Mouse (Mus musculus) kidney, postnatal 0 days (tissue): ENCODE measurements around the gene Armh1. TPM values are rescaled to one million over a fixed set of nuclear protein-coding genes. Genes with fewer than 3 reads are reported as not detected.

Source experiments
- ATAC-seq: fragments of 200-750 bp; cut with Nextera tagmentation; replicated peaks from 2 replicates; pipeline ENCODE4 v1.8.0; 2017; ENCODE audit warnings: low read depth, moderate number of reproducible peaks, moderate TSS enrichment, moderate library complexity; ENCODE audit not compliant: low FRiP score
- DNase-seq: peaks from one replicate; pipeline ENCODE4 v3.0.0-alpha.2; 2016; ENCODE audit warnings: low spot score
- H3K27ac ChIP-seq: fragments of 300-500 bp; sonication (generic); 2 replicates; pipeline ENCODE4 v1.5.1; 2014; ENCODE audit warnings: mild to moderate bottlenecking
- H3K27me3 ChIP-seq: fragments of 300-500 bp; sonication (generic); 2 replicates; pipeline ENCODE4 v1.6.1; 2014; ENCODE audit warnings: low read length, mixed read lengths; ENCODE audit not compliant: insufficient read depth
- H3K36me3 ChIP-seq: fragments of 300-500 bp; sonication (generic); 2 replicates; pipeline ENCODE4 v1.6.1; 2014; ENCODE audit warnings: low read length, mixed read lengths; ENCODE audit not compliant: insufficient read depth
- H3K4me1 ChIP-seq: fragments of 300-500 bp; sonication (generic); replicated peaks from 2 replicates; pipeline ENCODE4 v1.6.1; 2014; ENCODE audit warnings: antibody characterized with exemption, low read length, mixed read lengths; ENCODE audit not compliant: insufficient read depth
- H3K4me2 ChIP-seq: fragments of 300-500 bp; sonication (generic); 2 replicates; pipeline ENCODE4 v1.6.1; 2014; ENCODE audit warnings: mild to moderate bottlenecking, low read length, moderate library complexity, mixed read lengths
- H3K4me3 ChIP-seq: fragments of 300-500 bp; sonication (generic); replicated peaks from 2 replicates; pipeline ENCODE4 v1.5.1; 2014; ENCODE audit warnings: low read depth, low read length
- H3K9ac ChIP-seq: fragments of 300-500 bp; sonication (generic); 2 replicates; pipeline ENCODE4 v1.6.1; 2014; ENCODE audit warnings: low read depth, low read length
- H3K9me3 ChIP-seq: fragments of 300-500 bp; sonication (generic); replicated peaks from 2 replicates; pipeline ENCODE4 v1.6.1; 2016; ENCODE audit warnings: low read length, inconsistent platforms, mixed read lengths
- CTCF ChIP-seq: IDR thresholded peaks from 2 replicates; pipeline ENCODE4 v1.5.1; 2016; ENCODE audit warnings: antibody characterized with exemption, low read depth, mild to moderate bottlenecking, moderate library complexity
- WGBS: fragments of 180-500 bp; shearing (Covaris S2); extraction: QIAGEN DNeasy Blood & Tissue Kit; methylation state at CpG from one replicate; pipeline ENCODE4 v1.1.7; 2014; 5-methylcytosine and 5-hydroxymethylcytosine counted together
- polyA plus RNA-seq: library from polyadenylated mRNA; unstranded; fragments of >200 nt; fragmentation: Nextera tagmentation; extraction: Ambion mirVana; gene quantifications from 2 replicates; pipeline ENCODE4 v1.2.1, GENCODE M21; 2015

The Armh1 gene
- polyA plus RNA-seq, 1 experiment from 2014 or later, result 0.18 TPM

GRCm38 (mm10) chr4:117270278-117270677, 18.4 kb upstream of the Armh1 start:
- no peaks in the 10 kb centered on the region for H3K27me3 ChIP-seq
- no peak overlapping the region for H3K4me3 ChIP-seq
- no peaks in the 10 kb centered on the region; the same call in 1 of the 2 replicates for H3K9me3 ChIP-seq
- WGBS, result 16% methylated on average over 6 of the region's 6 CpGs
- H3K27ac ChIP-seq, result no peak overlapping the region
- ATAC-seq (peak; percentile 26; the same call in 1 of the 2 replicates), DNase-seq (peak; percentile 90)
- H3K4me1 ChIP-seq, result no peaks in the 10 kb centered on the region
- no peak overlapping the region for H3K4me2 ChIP-seq
- no peak overlapping the region for H3K9ac ChIP-seq
- peak; percentile 93 for TF ChIP-seq CTCF
- H3K36me3 ChIP-seq, result peaks cover 23% of the 10 kb centered on the region

GRCm38 (mm10) chr4:117267831-117268437, 16.0 kb upstream of the Armh1 start:
- no peaks in the 10 kb centered on the region for H3K27me3 ChIP-seq
- no peak overlapping the region for H3K4me2 ChIP-seq
- no peak for TF ChIP-seq CTCF
- DNase-seq (no peak), ATAC-seq (no peak)
- H3K27ac ChIP-seq, result no peak overlapping the region
- no peak overlapping the region for H3K4me3 ChIP-seq
- no peaks in the 10 kb centered on the region for H3K4me1 ChIP-seq
- H3K36me3 ChIP-seq, result peaks cover 5% of the 10 kb centered on the region; the same call in 1 of the 2 replicates
- no peak overlapping the region for H3K9ac ChIP-seq
- no peaks in the 10 kb centered on the region for H3K9me3 ChIP-seq
- 86% methylated on average over 25 of the region's 25 CpGs for WGBS

GRCm38 (mm10) chr4:117267284-117267683, 15.4 kb upstream of the Armh1 start:
- no peaks in the 10 kb centered on the region for H3K9me3 ChIP-seq
- H3K36me3 ChIP-seq, result no peaks in the 10 kb centered on the region
- no peak overlapping the region for H3K27ac ChIP-seq
- no peak overlapping the region for H3K4me2 ChIP-seq
- no peak for ATAC-seq
- peak; percentile 89 for DNase-seq
- H3K27me3 ChIP-seq, result no peaks in the 10 kb centered on the region
- WGBS, result 6% methylated on average over 2 of the region's 2 CpGs
- no peak overlapping the region for H3K4me3 ChIP-seq
- 0 out of 2 replicates have a peak, but pooled peaks cover 3% of the 10 kb centered on the region for H3K4me1 ChIP-seq
- TF ChIP-seq CTCF, result peak; percentile 97
- no peak overlapping the region for H3K9ac ChIP-seq

- Histone ChIP-seq H3K4me3 (no peak overlapping the region), H3K9me3 (no peaks in the 10 kb centered on the region), H3K4me2 (no peak overlapping the region), H3K9ac (no peak overlapping the region), H3K27ac (no peak overlapping the region), H3K4me1 (0 out of 2 replicates have a peak, but pooled peaks cover 3% of the 10 kb centered on the region), H3K36me3 (no peaks in the 10 kb centered on the region), H3K27me3 (no peaks in the 10 kb centered on the region)
- ATAC-seq (no peak), DNase-seq (no peak)
- WGBS, result 47% methylated on average over 8 of the region's 8 CpGs
- TF ChIP-seq CTCF, result no peak
Observed at GRCm38 (mm10) chr4:117262987-117263386, 11.1 kb upstream of the Armh1 start.

GRCm38 (mm10) chr4:117262101-117262913, 10.4 kb upstream of the Armh1 start:
- Histone ChIP-seq H3K27ac (no peak overlapping the region), H3K9ac (0 out of 2 replicates have a peak overlapping the region, but pooled peaks have one; percentile 8), H3K4me2 (no peak overlapping the region), H3K36me3 (no peaks in the 10 kb centered on the region), H3K4me1 (0 out of 2 replicates have a peak, but pooled peaks cover 3% of the 10 kb centered on the region), H3K9me3 (no peaks in the 10 kb centered on the region), H3K27me3 (no peaks in the 10 kb centered on the region), H3K4me3 (no peak overlapping the region)
- WGBS, result 24% methylated on average over 13 of the region's 13 CpGs
- DNase-seq (no peak), ATAC-seq (no peak)
- no peak for TF ChIP-seq CTCF

GRCm38 (mm10) chr4:117261222-117261621, 9.3 kb upstream of the Armh1 start:
- no peaks in the 10 kb centered on the region for H3K9me3 ChIP-seq
- H3K9ac ChIP-seq, result no peak overlapping the region
- DNase-seq, result no peak
- 90% methylated on average over 2 of the region's 2 CpGs for WGBS
- H3K27ac ChIP-seq, result no peak overlapping the region
- H3K27me3 ChIP-seq, result no peaks in the 10 kb centered on the region
- H3K4me1 ChIP-seq, result 0 out of 2 replicates have a peak, but pooled peaks cover 3% of the 10 kb centered on the region
- 0 out of 2 replicates have a peak, but pooled peaks have one; percentile 13 for TF ChIP-seq CTCF
- no peaks in the 10 kb centered on the region for H3K36me3 ChIP-seq
- no peak for ATAC-seq
- no peak overlapping the region for H3K4me2 ChIP-seq
- no peak overlapping the region for H3K4me3 ChIP-seq
